Mouse (Mus musculus) lung, postnatal 25 days (tissue): ENCODE measurements around the gene Col4a3.

Experiments
- DNase-seq: peaks from one replicate; pipeline ENCODE4 v3.0.0; 2022; ENCODE audit warnings: low spot score

Col4a3 gene

GRCm38 (mm10) chr1:82605856-82606255, 19.1 kb downstream of the Col4a3 start:
- no peak for DNase-seq

GRCm38 (mm10) chr1:82608646-82609262, 22.0 kb downstream of the Col4a3 start:
- DNase-seq: no peak

- no peak for DNase-seq
These were observed 25.4 kb downstream of the Col4a3 start for GRCm38 (mm10) chr1:82612061-82612660.

GRCm38 (mm10) chr1:82618001-82618400, 31.3 kb downstream of the Col4a3 start:
- no peak for DNase-seq

- DNase-seq: no peak
These were observed 31.9 kb downstream of the Col4a3 start for GRCm38 (mm10) chr1:82618592-82618991.

- DNase-seq: no peak
These were observed 33.3 kb downstream of the Col4a3 start for GRCm38 (mm10) chr1:82619981-82620380.

- no peak for DNase-seq
These were observed 38.2 kb downstream of the Col4a3 start for GRCm38 (mm10) chr1:82624934-82625333.

GRCm38 (mm10) chr1:82625474-82625873, 38.8 kb downstream of the Col4a3 start:
- DNase-seq: no peak

- DNase-seq: no peak
These were observed 40.9 kb downstream of the Col4a3 start for GRCm38 (mm10) chr1:82627652-82628051.

- no peak for DNase-seq
These were observed 42.8 kb downstream of the Col4a3 start for GRCm38 (mm10) chr1:82629495-82629894.

GRCm38 (mm10) chr1:82631169-82631792, 44.6 kb downstream of the Col4a3 start:
- DNase-seq: no peak

GRCm38 (mm10) chr1:82634545-82635253, 48.0 kb downstream of the Col4a3 start:
- DNase-seq: peak; percentile 59

- no peak for DNase-seq
These were observed 48.5 kb downstream of the Col4a3 start for GRCm38 (mm10) chr1:82635254-82635620.

GRCm38 (mm10) chr1:82636321-82636720, 49.6 kb downstream of the Col4a3 start:
- no peak for DNase-seq

GRCm38 (mm10) chr1:82637414-82637813, 50.7 kb downstream of the Col4a3 start:
- DNase-seq: no peak

- DNase-seq: no peak
These were observed 51.7 kb downstream of the Col4a3 start for GRCm38 (mm10) chr1:82638428-82638827.

- peak; percentile 59 for DNase-seq
These were observed 54.7 kb downstream of the Col4a3 start for GRCm38 (mm10) chr1:82641316-82641987.

- DNase-seq: no peak
These were observed 61.3 kb downstream of the Col4a3 start for GRCm38 (mm10) chr1:82647989-82648388.

GRCm38 (mm10) chr1:82650868-82651267, 64.1 kb downstream of the Col4a3 start:
- no peak for DNase-seq

GRCm38 (mm10) chr1:82654046-82654445, 67.3 kb downstream of the Col4a3 start:
- DNase-seq: no peak

GRCm38 (mm10) chr1:82656452-82656851, 69.7 kb downstream of the Col4a3 start:
- no peak for DNase-seq

GRCm38 (mm10) chr1:82662269-82662668, 75.5 kb downstream of the Col4a3 start:
- DNase-seq: no peak
